Mouse (Mus musculus) left cerebral cortex, adult 11 months (tissue): Measurements from ENCODE around the gene Tm9sf3.
"Not testable (repeated sequence)": the region's sequence is repeated elsewhere in the genome, so short reads cannot be mapped to it uniquely, and the experiment has no call there.

Experiments used
- DNase-seq: peaks from one replicate; pipeline ENCODE4 v3.0.0; 2022; ENCODE audit warnings: low spot score

Tm9sf3 gene

DNA sequence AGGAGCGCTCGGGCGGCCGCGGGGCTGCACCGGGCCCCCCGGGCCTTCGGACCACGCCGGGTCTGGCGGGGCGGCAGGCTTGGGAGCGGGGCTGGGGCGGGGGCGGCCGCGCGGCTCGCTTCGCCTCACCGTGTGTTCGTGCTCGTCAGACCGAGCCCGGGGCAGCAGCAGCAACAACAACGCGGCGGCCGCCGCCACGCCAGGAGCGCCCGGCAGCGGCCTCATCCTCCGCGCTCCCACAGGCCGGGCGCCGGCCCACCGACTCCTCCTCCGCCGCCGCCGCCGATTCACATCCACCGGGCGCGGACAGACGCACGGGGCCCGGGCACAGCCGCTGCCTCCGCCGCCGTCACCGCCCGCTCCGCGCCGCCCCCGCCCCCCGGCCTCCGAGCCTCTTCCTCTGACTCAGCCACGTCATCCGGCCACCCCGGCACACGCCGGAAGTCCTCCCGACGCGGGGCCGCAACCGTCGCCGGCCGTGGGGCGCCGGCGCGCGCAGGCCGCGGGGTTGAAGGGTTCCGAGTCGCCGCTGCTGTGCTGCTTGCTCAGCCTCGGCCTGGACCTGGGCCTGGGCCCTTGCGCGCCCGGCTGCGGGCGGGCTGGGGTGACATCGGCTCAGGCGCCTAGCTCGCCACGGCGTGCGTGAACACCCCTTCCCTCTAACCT lies at the start of gene Tm9sf3:
Gene Tm9sf3 (minus strand): TSS at position 368 of the 666 bp plus-strand sequence.
- peak; percentile 80 for DNase-seq

GRCm38 (mm10) chr19:41312587-41312986 lies 48.8 kb upstream of the Tm9sf3 start:
- not testable (repeated sequence) for DNase-seq

- no peak for DNase-seq
These were observed 48.2 kb upstream of the Tm9sf3 start for GRCm38 (mm10) chr19:41312027-41312426.

DNA sequence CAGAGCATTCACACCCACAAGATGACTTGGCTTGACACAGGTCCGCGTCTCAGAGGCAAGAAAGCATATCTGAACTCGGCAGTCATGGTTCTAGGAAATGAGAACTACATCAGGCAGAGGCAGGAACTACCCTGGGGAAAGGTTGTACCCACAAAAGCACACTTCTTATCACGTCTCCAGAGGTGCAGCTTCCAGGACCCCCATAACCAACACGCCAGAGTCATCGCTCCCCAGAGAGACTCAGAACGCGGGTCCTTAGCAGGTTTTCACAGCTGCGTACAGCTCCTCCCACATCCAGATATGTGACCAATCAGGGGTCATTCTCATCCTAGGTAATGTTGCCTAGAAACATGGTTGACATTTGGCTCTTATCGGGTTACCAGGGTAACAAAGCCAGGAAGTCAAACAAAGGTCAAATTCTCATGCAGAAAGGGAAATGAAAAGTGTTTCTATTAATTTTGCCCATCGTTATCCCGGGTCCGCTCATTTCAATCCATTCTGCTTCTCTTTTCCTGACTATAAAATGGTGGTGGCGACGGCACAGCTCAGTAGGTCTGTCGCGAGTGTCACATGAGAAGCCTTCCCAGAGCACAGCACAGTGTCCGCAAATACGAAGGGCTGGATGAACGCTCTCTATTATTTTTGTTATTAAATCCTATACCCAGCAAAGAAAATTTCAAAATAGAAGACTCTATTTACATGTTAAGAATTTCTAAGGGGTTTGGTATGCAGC lies 47.3 kb upstream of the Tm9sf3 start:
- DNase-seq: peak; percentile 29

DNA sequence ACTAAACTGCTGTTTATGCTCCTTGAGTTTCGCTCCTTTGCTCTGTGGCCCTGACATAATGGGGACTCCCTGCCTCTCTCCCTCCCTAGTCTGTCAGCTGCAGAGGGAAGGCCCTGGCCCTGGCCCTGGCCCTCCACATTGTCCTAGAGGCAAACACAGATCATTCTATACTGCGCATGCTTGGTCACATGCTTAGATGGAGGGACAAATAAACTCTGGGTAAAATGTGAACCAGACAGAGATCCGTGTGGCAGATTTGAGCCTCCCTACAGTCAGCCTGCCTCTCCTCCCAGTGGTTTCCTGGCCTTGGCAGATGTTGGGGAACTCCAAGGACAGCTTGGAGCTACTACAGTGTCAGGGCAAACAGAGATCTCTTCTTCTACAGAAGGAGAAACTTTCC lies 40.1 kb upstream of the Tm9sf3 start:
- DNase-seq: no peak

DNA sequence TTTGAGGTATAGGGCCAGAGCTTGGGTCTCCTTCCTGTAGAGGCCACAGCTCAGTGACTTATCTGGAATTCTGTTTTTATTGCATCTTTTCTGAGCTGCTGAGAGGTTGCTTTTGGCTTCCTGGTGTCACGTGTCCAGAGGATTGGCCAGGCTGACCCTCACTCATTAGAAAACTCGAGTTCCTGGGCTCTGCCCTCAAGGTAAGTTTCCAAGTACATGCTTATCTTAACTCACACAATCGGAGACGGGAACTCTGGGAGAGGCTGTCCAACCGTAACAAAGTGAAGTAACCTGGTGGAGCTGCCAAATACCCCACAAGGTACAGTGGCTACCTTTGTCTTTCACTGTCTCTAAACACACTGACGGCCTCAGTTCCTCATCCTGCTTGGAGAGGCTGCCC lies 39.6 kb upstream of the Tm9sf3 start:
- DNase-seq: no peak

DNA sequence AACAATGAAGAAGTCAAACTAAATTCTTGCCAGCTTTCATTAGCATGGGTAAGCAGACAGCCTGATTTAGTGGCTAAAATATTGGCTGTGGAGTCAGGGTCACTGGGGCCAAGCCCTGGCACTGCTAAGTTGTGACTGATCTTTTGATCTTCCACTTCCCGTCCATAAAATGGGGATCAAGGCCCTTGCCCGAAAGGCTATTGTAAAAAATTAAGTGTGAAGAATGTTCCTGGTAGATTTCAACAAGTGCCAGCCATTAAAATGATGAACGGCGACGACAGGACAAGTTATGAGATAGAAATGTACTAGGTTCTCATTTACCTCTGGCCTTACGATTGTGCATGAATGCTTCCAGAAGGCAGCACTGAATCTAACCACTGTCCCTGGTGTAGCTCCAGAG lies 38.1 kb upstream of the Tm9sf3 start:
- no peak for DNase-seq

DNA sequence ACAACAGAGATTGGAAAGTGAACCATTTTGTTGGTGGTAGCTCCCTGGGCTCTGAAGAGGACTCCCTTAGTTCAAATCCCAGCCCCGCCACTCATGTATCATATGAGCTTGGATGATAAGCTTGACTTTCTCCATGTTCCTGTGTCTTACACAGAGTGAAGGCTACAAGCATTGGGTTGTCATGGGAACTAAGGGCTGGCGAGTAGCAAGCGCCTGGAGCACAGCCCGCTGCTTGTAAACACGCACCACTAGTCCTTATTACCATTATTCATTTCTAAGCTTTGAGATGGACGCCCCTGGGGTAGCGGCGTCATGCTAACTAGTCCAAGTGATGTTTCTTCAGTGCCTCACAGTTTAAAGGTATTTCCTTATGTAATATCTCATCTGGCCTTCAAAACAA lies 35.6 kb upstream of the Tm9sf3 start:
- DNase-seq: no peak

DNA sequence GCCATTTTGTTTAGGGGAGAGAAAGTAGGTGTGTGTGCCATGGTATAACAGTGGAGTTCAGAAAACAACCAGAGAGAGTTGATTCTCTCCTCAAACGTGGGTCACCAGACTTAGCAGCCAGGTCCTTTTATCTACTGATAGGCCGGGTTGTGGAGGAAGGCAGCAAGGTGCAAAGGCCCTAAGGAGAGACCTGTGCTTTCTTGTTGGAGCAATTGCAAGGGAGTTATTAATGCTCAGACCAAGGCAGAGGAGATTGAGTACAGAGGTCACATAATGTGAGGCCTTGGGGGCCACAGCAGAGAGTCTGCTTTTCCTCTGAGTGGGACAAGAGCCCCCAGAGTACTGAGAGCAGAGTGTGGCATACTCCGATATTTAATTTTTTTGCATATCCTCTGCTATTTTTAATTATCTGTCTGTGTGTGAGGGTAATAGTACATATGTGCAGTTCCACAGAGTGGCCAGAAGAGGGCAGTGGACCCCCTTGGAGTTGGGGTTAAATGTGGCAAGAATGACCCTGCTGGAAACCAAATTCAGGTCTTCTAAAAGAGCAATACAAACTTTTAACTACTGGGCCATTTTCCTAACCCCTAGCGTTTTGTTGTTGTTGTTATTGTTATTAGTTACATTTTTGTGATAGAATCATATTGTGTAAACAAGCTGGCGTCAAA lies 27.3 kb upstream of the Tm9sf3 start:
- DNase-seq: no peak

GRCm38 (mm10) chr19:41288568-41288967 lies 24.8 kb upstream of the Tm9sf3 start:
- no peak for DNase-seq

DNA sequence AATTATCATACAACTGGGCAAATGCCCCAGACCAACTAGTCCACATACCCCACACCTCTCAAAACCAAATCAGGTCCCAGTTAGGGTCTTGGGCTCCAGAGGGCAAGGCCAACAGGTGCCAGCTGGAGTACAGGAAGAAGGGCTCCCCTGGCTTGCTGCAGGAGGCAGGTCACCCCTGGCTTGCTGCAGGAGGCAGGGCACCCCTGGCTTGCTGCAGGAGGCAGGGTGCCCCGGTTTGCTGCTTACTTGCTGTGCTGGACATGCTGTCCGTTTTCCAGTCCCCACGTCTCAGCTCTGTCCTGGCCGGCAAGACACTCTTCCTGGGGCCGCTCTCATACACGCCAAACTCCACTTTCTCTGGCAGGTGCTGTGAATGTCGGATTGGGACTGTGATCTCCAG lies 23.4 kb upstream of the Tm9sf3 start:
- no peak for DNase-seq

GRCm38 (mm10) chr19:41284515-41284914 lies 20.7 kb upstream of the Tm9sf3 start:
- DNase-seq: no peak

GRCm38 (mm10) chr19:41282718-41283117 lies 18.9 kb upstream of the Tm9sf3 start:
- DNase-seq: no peak

GRCm38 (mm10) chr19:41282216-41282615 lies 18.4 kb upstream of the Tm9sf3 start:
- no peak for DNase-seq

GRCm38 (mm10) chr19:41279724-41280244 lies 16.0 kb upstream of the Tm9sf3 start:
- DNase-seq: no peak

GRCm38 (mm10) chr19:41278606-41279005 lies 14.8 kb upstream of the Tm9sf3 start:
- DNase-seq: no peak

DNA sequence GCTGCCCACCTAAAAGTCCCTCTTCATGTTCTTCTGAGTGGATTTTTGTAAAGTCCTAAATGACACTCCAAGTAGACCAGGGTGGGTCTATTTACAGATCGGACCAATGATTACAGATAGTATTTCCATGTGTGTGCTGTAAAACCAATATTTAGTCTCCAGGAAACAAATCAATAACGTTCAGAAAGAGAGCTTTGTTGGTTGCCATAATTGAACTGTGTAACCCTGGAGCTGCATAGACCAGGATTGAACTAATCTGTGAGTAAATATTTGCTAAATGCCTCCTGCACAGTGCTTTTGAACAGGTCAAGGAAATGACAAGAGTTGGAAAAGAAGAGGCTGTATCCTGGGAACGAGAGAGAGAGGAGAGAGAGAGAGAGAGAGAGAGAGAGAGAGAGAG lies 11.8 kb upstream of the Tm9sf3 start:
- no peak for DNase-seq

DNA sequence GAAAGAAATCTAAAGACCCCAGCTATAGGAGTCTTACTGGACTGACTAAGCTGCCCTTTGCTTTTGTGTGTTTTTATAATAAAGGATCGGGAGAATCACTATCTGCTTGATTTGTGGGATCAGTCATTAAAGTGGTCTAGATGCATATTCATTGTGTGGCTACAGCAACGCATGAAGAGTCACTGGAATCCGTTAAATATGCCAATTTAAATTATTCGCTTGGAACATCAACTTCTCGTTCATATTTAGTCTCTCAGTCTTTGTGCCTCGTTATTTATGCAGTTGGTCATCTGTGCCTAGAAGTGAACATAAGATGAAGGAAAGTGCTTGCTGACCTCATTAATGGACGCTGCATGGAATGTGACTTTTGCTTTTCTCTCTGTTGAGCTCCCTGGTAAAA lies 7.1 kb upstream of the Tm9sf3 start:
- DNase-seq: no peak

GRCm38 (mm10) chr19:41270151-41270727 lies 6.4 kb upstream of the Tm9sf3 start:
- DNase-seq: peak; percentile 36

DNA sequence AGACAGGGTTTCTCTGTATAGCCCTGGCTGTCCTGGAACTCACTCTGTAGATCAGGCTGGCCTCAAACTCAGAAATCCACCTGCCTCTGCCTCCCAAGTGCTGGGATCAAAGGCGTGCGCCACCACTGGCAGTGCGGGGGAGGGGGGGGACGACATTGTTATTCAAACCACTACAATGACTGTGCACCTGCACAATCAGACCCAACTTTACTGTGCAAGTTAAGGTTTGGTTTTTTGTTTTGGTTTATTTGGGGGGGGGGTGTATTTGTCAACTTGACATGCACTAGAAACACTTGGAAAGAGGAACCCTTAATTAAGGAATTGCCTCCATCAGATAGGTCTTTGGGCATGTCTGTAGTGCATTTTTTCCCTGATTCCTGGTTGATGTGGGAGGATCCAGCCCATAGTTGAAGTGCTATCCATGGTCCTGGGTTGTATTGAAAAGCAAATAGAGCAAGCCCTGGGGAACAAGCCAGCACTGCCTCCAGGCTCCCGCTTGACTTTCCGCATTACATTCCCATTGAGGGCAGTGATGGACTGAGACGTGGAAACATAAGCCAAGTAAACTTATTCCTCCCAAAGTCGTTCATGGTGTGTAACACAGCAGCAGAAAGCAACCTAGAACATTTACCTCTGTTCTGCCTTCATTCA lies 2.6 kb upstream of the Tm9sf3 start:
- no peak for DNase-seq

GRCm38 (mm10) chr19:41264331-41264799 lies 568 bp upstream of the Tm9sf3 start:
- DNase-seq: no peak
